Mouse (Mus musculus): ENCODE results near the gene Cct2. TPM values are rescaled to one million over a fixed set of nuclear protein-coding genes. Genes with fewer than 3 reads are reported as not detected.

Gene Cct2
- 100 to 1,000 TPM; 184 to 188 TPM for total RNA-seq (2021)

- peak; percentile 87 to 88 for DNase-seq
Measured at GRCm38 (mm10) chr10:117063254-117064021, at the start of gene Cct2. Gene Cct2 (minus strand): TSS chr10:117063814.

- no peak for DNase-seq
Measured at GRCm38 (mm10) chr10:117112545-117112944, 48.9 kb upstream of the Cct2 start.

GRCm38 (mm10) chr10:117111455-117111854 lies 47.8 kb upstream of the Cct2 start:
- DNase-seq = no peak

- no peak for DNase-seq
Measured at GRCm38 (mm10) chr10:117110271-117110670, 46.7 kb upstream of the Cct2 start.

- DNase-seq = no peak
Measured at GRCm38 (mm10) chr10:117106686-117107085, 43.1 kb upstream of the Cct2 start.

- no peak for DNase-seq
Measured at GRCm38 (mm10) chr10:117106244-117106643, 42.6 kb upstream of the Cct2 start.

- DNase-seq = no peak
Measured at GRCm38 (mm10) chr10:117105015-117105414, 41.4 kb upstream of the Cct2 start.

GRCm38 (mm10) chr10:117103854-117104598 lies 40.4 kb upstream of the Cct2 start:
- DNase-seq = no peak

GRCm38 (mm10) chr10:117100175-117100574 lies 36.6 kb upstream of the Cct2 start:
- DNase-seq = no peak

GRCm38 (mm10) chr10:117097116-117097698 lies 33.6 kb upstream of the Cct2 start:
- no peak for DNase-seq

- DNase-seq = no peak
Measured at GRCm38 (mm10) chr10:117096096-117096495, 32.5 kb upstream of the Cct2 start.

GRCm38 (mm10) chr10:117094504-117095329 lies 31.1 kb upstream of the Cct2 start:
- peak; percentile 17 to 32 for DNase-seq

GRCm38 (mm10) chr10:117089628-117090027 lies 26.0 kb upstream of the Cct2 start:
- no peak for DNase-seq

- DNase-seq = no peak
Measured at GRCm38 (mm10) chr10:117081914-117082359, 18.3 kb upstream of the Cct2 start.

- DNase-seq = no peak
Measured at GRCm38 (mm10) chr10:117081326-117081725, 17.7 kb upstream of the Cct2 start.

- no peak for DNase-seq
Measured at GRCm38 (mm10) chr10:117078284-117078683, 14.7 kb upstream of the Cct2 start.

GRCm38 (mm10) chr10:117073176-117073575 lies 9.6 kb upstream of the Cct2 start:
- no peak for DNase-seq

- DNase-seq = no peak
Measured at GRCm38 (mm10) chr10:117072191-117072888, 8.7 kb upstream of the Cct2 start.

GRCm38 (mm10) chr10:117069109-117069508 lies 5.5 kb upstream of the Cct2 start:
- DNase-seq = no peak

GRCm38 (mm10) chr10:117064076-117064475 lies 462 bp upstream of the Cct2 start:
- DNase-seq = no peak

GRCm38 (mm10) chr10:117062894-117063253 lies 740 bp downstream of the Cct2 start:
- DNase-seq = no peak

GRCm38 (mm10) chr10:117055668-117056067 lies 7.9 kb downstream of the Cct2 start:
- DNase-seq = no peak

Measured in layer of hippocampus, postnatal 36 days (tissue).